Mouse (Mus musculus) embryonic facial prominence, embryonic 10.5 days (tissue): ENCODE results near the gene Mark3. TPM values are rescaled to one million over a fixed set of nuclear protein-coding genes. Genes with fewer than 3 reads are reported as not detected.

Experiments
- DNase-seq: peaks from one replicate; pipeline ENCODE4 v3.0.0-alpha.2; 2017; ENCODE audit warnings: low spot score
- H3K27ac ChIP-seq: fragments of 300-500 bp; sonication (generic); replicated peaks from 2 replicates; pipeline ENCODE4 v1.5.1; 2016; ENCODE audit warnings: mild to moderate bottlenecking
- H3K27me3 ChIP-seq: fragments of 300-500 bp; sonication (generic); replicated peaks from 2 replicates; pipeline ENCODE4 v1.6.1; 2016; ENCODE audit warnings: low read depth, mild to moderate bottlenecking; ENCODE audit not compliant: poor library complexity, severe bottlenecking
- H3K36me3 ChIP-seq: fragments of 300-500 bp; sonication (generic); replicated peaks from 2 replicates; pipeline ENCODE4 v1.6.1; 2016; ENCODE audit warnings: mild to moderate bottlenecking, moderate library complexity
- H3K4me1 ChIP-seq: fragments of 300-500 bp; sonication (generic); 2 replicates; pipeline ENCODE4 v1.6.1; 2016
- H3K4me3 ChIP-seq: fragments of 300-500 bp; sonication (generic); 2 replicates; pipeline ENCODE4 v1.5.1; 2016; ENCODE audit warnings: mild to moderate bottlenecking, moderate library complexity
- H3K9me3 ChIP-seq: fragments of 300-500 bp; sonication (generic); 2 replicates; pipeline ENCODE4 v1.6.1; 2016; ENCODE audit warnings: mild to moderate bottlenecking
- WGBS: fragments of 180-500 bp; shearing (Covaris S2); methylation state at CpG from one replicate; pipeline ENCODE4 v1.1.7; 2016; 5-methylcytosine and 5-hydroxymethylcytosine counted together
- polyA plus RNA-seq: library from polyadenylated mRNA; unstranded; fragments of >200 nt; fragmentation: Nextera tagmentation; extraction: Ambion mirVana; gene quantifications from 2 replicates; pipeline ENCODE4 v1.2.1, GENCODE M21; 2016

Mark3 gene
- polyA plus RNA-seq, 1 experiment from 2014 or later: 45.6 TPM

- Histone ChIP-seq H3K36me3 (no peaks in the 10 kb centered on the region), H3K27me3 (no peaks in the 10 kb centered on the region), H3K9me3 (no peaks in the 10 kb centered on the region), H3K27ac (peak overlapping the region; percentile 1; the same call in 1 of the 2 replicates), H3K4me1 (peaks cover 55% of the 10 kb centered on the region), H3K4me3 (no peak overlapping the region)
- 75% methylated on average over 6 of the region's 6 CpGs for WGBS
- no peak for DNase-seq
These were observed 124.1 kb downstream of the Mark3 start for GRCm38 (mm10) chr12:111698346-111698913.

- Histone ChIP-seq H3K9me3 (no peaks in the 10 kb centered on the region), H3K4me1 (peaks cover 48% of the 10 kb centered on the region), H3K4me3 (no peak overlapping the region), H3K27ac (0 out of 2 replicates have a peak overlapping the region, but pooled peaks have one; percentile 51), H3K36me3 (no peaks in the 10 kb centered on the region), H3K27me3 (no peaks in the 10 kb centered on the region)
- 82% methylated on average over 4 of the region's 4 CpGs for WGBS
- no peak for DNase-seq
These were observed 125.2 kb downstream of the Mark3 start for GRCm38 (mm10) chr12:111699542-111699941.

- H3K4me3 ChIP-seq: no peak overlapping the region
- H3K36me3 ChIP-seq: peaks cover 1% of the 10 kb centered on the region; the same call in 1 of the 2 replicates
- DNase-seq: no peak
- no peaks in the 10 kb centered on the region for H3K9me3 ChIP-seq
- WGBS: 62% methylated on average over 9 of the region's 9 CpGs
- H3K4me1 ChIP-seq: peaks cover 45% of the 10 kb centered on the region
- H3K27ac ChIP-seq: 0 out of 2 replicates have a peak overlapping the region, but pooled peaks have one; percentile 44
- H3K27me3 ChIP-seq: no peaks in the 10 kb centered on the region
These were observed 126.7 kb downstream of the Mark3 start for GRCm38 (mm10) chr12:111700920-111701458.

GRCm38 (mm10) chr12:111703301-111703700 is 129.0 kb downstream of the Mark3 start:
- Histone ChIP-seq H3K27ac (no peak overlapping the region), H3K27me3 (no peaks in the 10 kb centered on the region), H3K36me3 (peaks cover 17% of the 10 kb centered on the region), H3K4me3 (no peak overlapping the region), H3K4me1 (peaks cover 42% of the 10 kb centered on the region), H3K9me3 (no peaks in the 10 kb centered on the region)
- DNase-seq: no peak
- WGBS: 83% methylated on average over 3 of the region's 3 CpGs

GRCm38 (mm10) chr12:111704609-111705008 is 130.3 kb downstream of the Mark3 start:
- no peaks in the 10 kb centered on the region for H3K27me3 ChIP-seq
- H3K9me3 ChIP-seq: no peaks in the 10 kb centered on the region
- peak overlapping the region; percentile 52; the same call in 1 of the 2 replicates for H3K27ac ChIP-seq
- no peak overlapping the region for H3K4me3 ChIP-seq
- DNase-seq: peak; percentile 55
- H3K36me3 ChIP-seq: peaks cover 30% of the 10 kb centered on the region
- peaks cover 34% of the 10 kb centered on the region for H3K4me1 ChIP-seq
- WGBS: 43% methylated on average over 9 of the region's 9 CpGs

- no peaks in the 10 kb centered on the region for H3K27me3 ChIP-seq
- H3K27ac ChIP-seq: no peak overlapping the region
- H3K36me3 ChIP-seq: peaks cover 38% of the 10 kb centered on the region
- DNase-seq: no peak
- 76% methylated on average over 15 of the region's 15 CpGs for WGBS
- peaks cover 26% of the 10 kb centered on the region for H3K4me1 ChIP-seq
- no peaks in the 10 kb centered on the region for H3K9me3 ChIP-seq
- no peak overlapping the region for H3K4me3 ChIP-seq
These were observed 131.1 kb downstream of the Mark3 start for GRCm38 (mm10) chr12:111705186-111705973.

Other genes starting within 250 kb of the Mark3 start
- gene Cdc42bpb, start 196.8 kb upstream of the Mark3 start, polyA plus RNA-seq: 32.6 and 32.7 TPM in 2 replicates
- gene Lbhd2, start 167.7 kb upstream of the Mark3 start, polyA plus RNA-seq: not detected in 2 replicates
- gene Exoc3l4, start 157.5 kb upstream of the Mark3 start, polyA plus RNA-seq: 5.7 and 7.0 TPM in 2 replicates
- gene Tnfaip2, start 132.1 kb upstream of the Mark3 start, polyA plus RNA-seq: 3.9 and 4.0 TPM in 2 replicates
- gene Gm266, start 88.7 kb upstream of the Mark3 start, polyA plus RNA-seq: 15.7 and 19.8 TPM in 2 replicates
- gene Eif5, start 36.5 kb upstream of the Mark3 start, polyA plus RNA-seq: 722 and 727 TPM in 2 replicates
- 479 and 683 TPM in 2 replicates for gene Ckb, start 97.8 kb downstream of the Mark3 start, polyA plus RNA-seq
- gene Trmt61a, start 103.6 kb downstream of the Mark3 start, polyA plus RNA-seq: 17.7 and 19.6 TPM in 2 replicates
- gene Bag5, start 138.7 kb downstream of the Mark3 start, polyA plus RNA-seq: 50.2 and 58.0 TPM in 2 replicates
- gene Apopt1, start 138.7 kb downstream of the Mark3 start, polyA plus RNA-seq: 56.2 and 56.4 TPM in 2 replicates
- 130 and 131 TPM in 2 replicates for gene Klc1, start 184.3 kb downstream of the Mark3 start, polyA plus RNA-seq
- 21.7 and 22.2 TPM in 2 replicates for gene Xrcc3, start 239.3 kb downstream of the Mark3 start, polyA plus RNA-seq
- gene Zfyve21, start 239.6 kb downstream of the Mark3 start, polyA plus RNA-seq: 75.0 TPM in 2 replicates